Mouse (Mus musculus): ENCODE results near the gene Gm37596. TPM values are rescaled to one million over a fixed set of nuclear protein-coding genes. Genes with fewer than 3 reads are reported as not detected.

Gene Gm37596
- not detected in 2 replicates for polyA plus RNA-seq (2012; rRNA removed; ENCODE audit: low replicate concordance)

DNA sequence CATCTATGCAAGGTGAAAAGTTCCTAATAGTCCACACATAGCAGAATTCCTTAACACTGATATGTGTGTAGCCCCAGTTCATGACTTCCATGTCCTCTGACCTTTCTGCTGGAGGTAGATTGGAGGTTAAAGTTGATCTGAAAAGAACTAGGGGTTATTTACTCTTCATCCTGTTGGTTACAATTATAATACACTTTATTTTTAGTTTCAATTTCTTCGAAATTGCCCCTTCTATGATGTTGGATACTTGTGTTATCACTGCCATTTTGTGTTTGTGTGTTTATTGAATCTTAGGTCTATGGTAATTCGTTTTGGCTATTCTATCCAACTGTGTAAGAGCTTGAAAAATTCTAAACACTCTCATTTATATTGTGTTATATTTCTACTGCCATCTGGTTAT is at the start of gene Gm37596:
Gene Gm37596 (minus strand): TSS at position 101 of the 400 bp plus-strand sequence.

DNA sequence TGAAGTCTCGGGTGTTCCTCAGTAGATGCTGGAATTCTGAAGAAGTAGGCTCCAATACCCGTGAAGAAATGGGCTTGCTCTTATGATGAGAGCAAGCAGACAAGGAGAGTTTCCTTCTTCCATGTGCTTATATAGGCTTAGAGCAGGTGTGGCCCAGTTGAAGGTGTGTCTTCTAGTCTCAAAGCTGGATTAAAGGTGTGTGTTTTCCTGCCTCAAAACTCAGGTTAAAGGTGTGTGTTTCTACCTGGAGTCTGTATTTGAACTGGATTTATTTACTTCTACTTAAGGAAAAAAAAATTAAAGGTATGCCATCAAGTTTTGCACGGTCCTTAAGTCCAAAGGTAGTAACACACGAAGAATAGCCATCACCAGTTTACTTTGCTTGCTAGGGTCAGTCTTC is 16.7 kb downstream of the Gm37596 start, which contains the start of gene Tdpoz1:
Gene Tdpoz1 (minus strand): TSS at position 101 of the 400 bp plus-strand sequence.

DNA sequence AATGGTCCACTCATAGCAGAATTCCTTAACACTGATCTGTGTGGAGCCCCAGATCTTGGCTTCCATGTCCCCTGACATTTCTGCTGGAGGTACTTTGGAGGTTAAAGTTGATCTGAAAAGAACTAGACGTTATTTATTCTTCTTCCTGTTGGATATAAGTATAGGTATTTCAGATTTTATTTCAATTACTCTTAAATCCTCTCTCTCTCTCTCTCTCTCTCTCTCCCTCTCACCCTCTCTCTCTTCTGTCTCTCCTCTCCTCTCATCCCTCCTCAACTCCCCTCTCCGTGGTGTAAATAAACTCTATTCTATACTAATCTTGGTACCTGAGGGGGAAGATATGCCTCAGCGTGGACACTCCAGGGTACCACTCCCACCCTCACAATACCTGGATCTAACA is 40.3 kb downstream of the Gm37596 start, which contains the start of gene Tdpoz2:
Gene Tdpoz2 (minus strand): TSS at position 101 of the 400 bp plus-strand sequence.

Other genes with a start within 250 kb of the Gm37596 start
- not detected in 2 replicates for gene Tchhl1, start 224.3 kb downstream of the Gm37596 start, polyA plus RNA-seq (2012; rRNA removed; ENCODE audit: low replicate concordance)
- gene S100a11, start 172.6 kb downstream of the Gm37596 start, polyA plus RNA-seq (2012; rRNA removed; ENCODE audit: low replicate concordance): 38.7 and 56.5 TPM in 2 replicates
- 37.3 and 76.6 TPM in 2 replicates for gene S100a10, start 138.0 kb downstream of the Gm37596 start, polyA plus RNA-seq (2012; rRNA removed; ENCODE audit: low replicate concordance)
- gene Tdpoz2, start 40.4 kb downstream of the Gm37596 start, polyA plus RNA-seq (2012; rRNA removed; ENCODE audit: low replicate concordance): not detected in 2 replicates
- gene Tdpoz1, start 16.8 kb downstream of the Gm37596 start, polyA plus RNA-seq (2012; rRNA removed; ENCODE audit: low replicate concordance): not detected in 2 replicates
- gene Gm5773, start 79.9 kb upstream of the Gm37596 start, polyA plus RNA-seq (2012; rRNA removed; ENCODE audit: low replicate concordance): not detected in 2 replicates
- not detected in 2 replicates for gene Tdpoz4, start 103.3 kb upstream of the Gm37596 start, polyA plus RNA-seq (2012; rRNA removed; ENCODE audit: low replicate concordance)
- gene Tdpoz3, start 132.9 kb upstream of the Gm37596 start, polyA plus RNA-seq (2012; rRNA removed; ENCODE audit: low replicate concordance): not detected in 2 replicates

Measured in duodenum, adult 2 months (tissue).